Mouse (Mus musculus): ENCODE results near the gene 4930519G04Rik.

DNA sequence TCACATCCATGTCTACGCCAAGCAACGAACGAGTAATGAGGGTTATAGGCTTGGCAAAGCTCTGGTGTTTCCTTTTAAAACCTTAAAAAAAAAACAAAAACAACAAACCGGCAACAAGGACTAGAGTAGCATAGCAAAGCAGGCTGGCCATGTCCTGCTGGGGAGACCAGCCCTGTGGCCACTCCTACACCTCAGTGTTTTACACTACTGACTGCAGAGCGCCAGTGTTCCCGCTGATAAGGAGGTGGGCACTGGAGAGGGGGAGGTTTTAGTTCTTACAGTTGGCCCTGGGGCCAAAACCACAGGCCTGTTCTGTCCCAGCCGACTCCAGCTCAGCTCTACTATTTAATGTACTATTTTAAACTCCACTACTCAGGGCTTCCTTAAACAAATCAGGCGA lies 46.0 kb upstream of the 4930519G04Rik start:
- no peak for TF ChIP-seq CTCF (IDR thresholded peaks at IDR 0.05; ENCODE audit: control insufficient read depth, insufficient read depth, insufficient read length)
- no peak for TF ChIP-seq USF1 (IDR thresholded peaks at IDR 0.05; ENCODE audit: low read depth)
- no peak for TF ChIP-seq MAX (IDR thresholded peaks at IDR 0.05)
- TF ChIP-seq CEBPB (IDR thresholded peaks at IDR 0.05; ENCODE audit: low read depth): no peak
- TF ChIP-seq FOSL1 (IDR thresholded peaks at IDR 0.05; ENCODE audit: insufficient read depth, low read length, poor library complexity, severe bottlenecking): no peak
- no peak for TF ChIP-seq MYOD1 (IDR thresholded peaks at IDR 0.05; ENCODE audit: control insufficient read depth, insufficient read length, low read depth)
- no peak for TF ChIP-seq MYOG (IDR thresholded peaks at IDR 0.05; ENCODE audit: control insufficient read depth, extremely low read depth, insufficient read length)
